Mouse (Mus musculus): Measurements from ENCODE around the gene Napa.
A peak's percentile ranks its signal among the peaks of the same experiment; 100 is the strongest.

The Napa gene

GRCm38 (mm10) chr7:16098021-16099017 is at the start of gene Napa:
Gene Napa, plus strand, starts transcription at chr7:16098458.
- DNase-seq (ENCODE audit: extremely low read depth, low read depth): peak; percentile 98

GRCm38 (mm10) chr7:16048675-16049575 is 49.3 kb upstream of the Napa start:
- peak; percentile 67 for DNase-seq (ENCODE audit: extremely low read depth, low read depth)

DNA sequence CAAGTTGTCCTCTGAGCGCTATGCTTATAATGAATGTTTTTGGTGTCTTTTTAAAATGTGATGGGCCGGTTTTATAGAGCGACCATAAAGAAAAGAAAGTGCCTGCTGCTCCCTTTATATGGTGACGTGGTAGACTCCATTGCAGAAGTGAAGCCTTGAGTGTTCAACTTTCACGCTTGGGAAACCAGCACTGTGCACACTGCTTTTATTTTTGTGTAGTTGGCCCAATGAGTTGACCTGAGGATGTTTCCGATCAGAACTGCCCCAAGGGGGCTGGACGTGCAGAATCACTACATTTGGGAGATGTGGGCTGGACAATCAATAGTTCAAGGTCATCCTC is 48.7 kb upstream of the Napa start:
- DNase-seq (ENCODE audit: extremely low read depth, low read depth): no peak

- DNase-seq (ENCODE audit: extremely low read depth, low read depth): no peak
Observed at GRCm38 (mm10) chr7:16050600-16050999, 47.7 kb upstream of the Napa start.

GRCm38 (mm10) chr7:16051883-16052595 is 46.2 kb upstream of the Napa start:
- peak; percentile 87 for DNase-seq (ENCODE audit: extremely low read depth, low read depth)

- peak; percentile 96 for DNase-seq (ENCODE audit: extremely low read depth, low read depth)
Observed at GRCm38 (mm10) chr7:16052684-16053083, 45.6 kb upstream of the Napa start.

- peak; percentile 63 for DNase-seq (ENCODE audit: extremely low read depth, low read depth)
Observed at GRCm38 (mm10) chr7:16053105-16053504, 45.2 kb upstream of the Napa start.

DNA sequence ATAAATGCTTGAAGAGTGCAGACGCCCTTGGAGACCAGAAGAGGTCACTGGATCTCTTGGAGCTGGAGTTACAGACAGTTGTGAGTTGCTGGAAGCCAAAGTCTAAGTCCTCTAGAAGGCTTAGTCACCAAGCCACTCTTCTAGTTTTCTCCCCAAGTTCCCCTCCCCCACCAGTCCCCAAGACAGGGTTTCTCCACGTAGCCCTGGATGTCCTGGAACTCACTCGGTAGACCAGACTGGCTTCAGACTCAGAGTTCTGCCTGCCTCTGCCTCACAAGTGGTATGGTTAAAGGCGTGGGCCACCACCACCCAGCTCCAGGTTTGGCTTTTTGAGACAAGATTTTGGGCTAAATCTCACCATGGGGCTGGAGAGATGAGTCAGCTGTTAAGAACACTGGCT is 43.3 kb upstream of the Napa start:
- no peak for DNase-seq (ENCODE audit: extremely low read depth, low read depth)

- no peak for DNase-seq (ENCODE audit: extremely low read depth, low read depth)
Observed at GRCm38 (mm10) chr7:16055665-16056064, 42.6 kb upstream of the Napa start.

DNA sequence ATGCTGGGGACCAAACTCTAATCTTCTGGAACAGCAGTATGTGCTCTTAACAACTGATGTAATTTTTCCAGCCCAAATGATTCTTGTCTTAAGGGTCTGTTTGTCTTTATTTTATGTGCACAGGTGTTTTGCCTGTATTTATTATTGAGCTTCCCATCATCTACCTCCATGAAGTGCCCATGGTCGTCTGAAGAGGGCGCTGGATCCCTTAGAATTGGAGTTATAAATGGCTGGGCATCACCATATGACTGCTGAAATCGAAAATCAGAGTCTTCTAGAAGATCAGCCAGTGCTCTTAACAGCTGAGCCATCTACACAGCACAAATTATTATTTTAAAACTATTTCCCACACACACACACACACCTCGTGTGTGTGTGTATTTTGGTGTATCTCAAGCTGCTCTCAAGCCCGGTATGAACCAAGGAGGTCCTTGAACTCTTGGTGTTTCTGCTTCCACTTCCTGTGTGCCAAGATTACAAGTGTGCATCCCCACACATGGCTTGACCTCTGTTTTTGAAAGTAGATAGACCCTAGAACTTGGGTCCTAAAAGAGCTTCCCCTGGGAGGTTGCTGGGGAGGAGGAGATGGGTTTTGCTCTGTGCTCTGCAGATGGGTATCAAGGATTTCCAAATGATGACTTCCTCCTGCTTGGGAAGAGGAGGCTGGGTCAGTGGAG is 41.7 kb upstream of the Napa start:
- peak; percentile 37 for DNase-seq (ENCODE audit: extremely low read depth, low read depth)

DNA sequence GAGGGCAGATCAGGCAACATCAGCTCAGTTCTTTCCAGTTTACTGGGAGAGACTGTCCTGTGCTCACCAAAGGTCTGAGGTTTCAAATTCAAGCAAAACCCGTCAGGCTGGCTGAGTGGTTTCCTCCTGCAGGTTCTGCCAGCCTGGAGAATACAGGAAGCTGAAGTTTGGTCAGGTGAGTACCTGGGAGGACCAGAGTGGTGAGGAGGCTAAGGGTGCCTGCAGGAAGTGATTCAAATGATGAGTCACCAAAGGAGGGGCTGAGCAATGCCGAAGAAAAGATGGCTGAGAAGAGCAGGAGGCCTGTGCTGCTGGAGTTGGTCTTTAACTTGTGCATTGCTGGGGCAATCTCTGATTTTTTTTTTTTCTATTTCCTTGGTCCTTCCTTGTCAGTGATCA is 41.1 kb upstream of the Napa start:
- no peak for DNase-seq (ENCODE audit: extremely low read depth, low read depth)

DNA sequence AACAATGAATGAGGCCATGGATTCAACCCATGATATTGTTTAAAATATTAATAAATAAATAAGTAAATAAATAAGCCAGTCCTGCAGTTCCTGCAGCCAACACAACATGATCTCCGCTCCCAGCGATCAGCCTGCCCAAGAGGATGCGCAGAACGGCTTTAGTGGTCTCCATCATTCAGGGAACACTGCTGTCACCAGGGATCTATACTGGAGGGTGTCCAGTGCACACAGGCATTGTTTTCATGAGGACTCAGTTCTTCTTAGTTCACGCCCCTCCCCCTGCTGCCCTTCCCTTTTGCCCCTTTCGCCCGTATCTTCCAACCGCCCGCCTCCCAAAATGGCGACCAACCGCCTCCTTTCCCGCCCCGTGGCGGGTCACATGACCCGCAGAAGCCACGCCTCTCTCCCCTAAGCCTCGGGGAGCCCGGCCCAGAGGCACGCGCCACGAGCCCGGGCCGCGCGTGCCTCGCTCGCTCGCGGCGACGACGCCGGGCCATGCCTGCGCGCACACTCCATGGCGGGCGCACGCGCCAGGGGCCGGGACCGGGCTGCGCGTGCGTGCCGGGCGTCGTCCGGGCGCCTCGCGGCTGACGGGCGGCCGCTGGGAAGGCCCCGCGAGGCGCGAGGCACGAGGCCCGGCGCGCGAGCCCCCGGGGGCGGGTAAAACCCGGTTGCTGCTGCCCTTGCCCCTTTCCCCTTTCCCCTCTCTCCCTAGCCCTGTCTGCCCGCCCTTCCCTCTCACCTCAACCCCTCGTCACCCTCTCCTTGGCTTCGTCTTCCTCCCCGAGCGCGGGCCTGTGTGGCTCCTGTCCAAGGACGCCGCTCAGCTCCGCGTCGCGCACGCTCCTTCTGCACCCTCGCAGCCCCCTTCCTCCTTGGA is 36.8 kb upstream of the Napa start, which contains the start of gene Zfp541:
Gene Zfp541 (plus strand): TSS at position 596 of the 880 bp plus-strand sequence.
- DNase-seq (ENCODE audit: extremely low read depth, low read depth): no peak

GRCm38 (mm10) chr7:16062099-16062420 is 36.2 kb upstream of the Napa start:
- DNase-seq (ENCODE audit: extremely low read depth, low read depth): no peak

- no peak for DNase-seq (ENCODE audit: extremely low read depth, low read depth)
Observed at GRCm38 (mm10) chr7:16063490-16063889, 34.8 kb upstream of the Napa start.

GRCm38 (mm10) chr7:16070846-16071245 is 27.4 kb upstream of the Napa start:
- peak; percentile 44 for DNase-seq (ENCODE audit: extremely low read depth, low read depth)

DNA sequence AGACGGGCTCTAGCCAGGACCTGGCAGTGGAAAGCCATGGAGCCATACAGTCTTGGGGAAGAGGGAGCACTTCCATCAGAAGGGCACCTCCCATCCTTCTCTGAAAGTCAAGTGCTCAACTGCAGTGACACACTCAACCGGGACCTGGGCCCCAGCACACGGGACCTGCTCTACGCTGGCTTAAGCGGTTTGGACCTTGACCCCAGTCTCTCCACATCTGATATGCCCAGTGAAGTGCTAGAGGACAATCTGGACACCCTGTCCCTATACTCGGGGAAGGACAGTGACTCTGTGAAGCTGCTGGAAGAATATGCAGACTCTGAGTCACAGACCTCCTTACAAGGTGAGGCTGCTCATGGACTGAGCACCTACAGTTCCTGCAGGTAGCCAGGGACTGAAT is 26.4 kb upstream of the Napa start:
- no peak for DNase-seq (ENCODE audit: extremely low read depth, low read depth)

DNA sequence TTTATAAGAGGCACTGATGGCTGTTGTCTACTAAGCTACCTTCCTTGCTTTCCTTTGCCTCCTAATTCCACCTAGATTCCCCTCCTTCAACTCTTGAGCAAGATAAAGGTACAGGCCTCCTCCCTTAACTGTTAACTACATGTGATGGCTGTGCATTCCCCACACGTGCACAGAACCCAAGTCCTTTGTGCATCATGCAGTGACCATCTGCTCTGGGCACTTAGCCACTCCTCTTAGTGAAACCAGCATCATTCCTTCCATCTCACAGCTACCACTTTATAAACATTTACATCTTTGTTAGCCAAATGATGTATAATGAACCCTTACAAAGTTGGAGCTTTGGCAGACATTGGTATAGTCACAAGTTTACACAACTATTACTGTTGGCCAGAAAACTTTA is 18.3 kb upstream of the Napa start:
- DNase-seq (ENCODE audit: extremely low read depth, low read depth): no peak

DNA sequence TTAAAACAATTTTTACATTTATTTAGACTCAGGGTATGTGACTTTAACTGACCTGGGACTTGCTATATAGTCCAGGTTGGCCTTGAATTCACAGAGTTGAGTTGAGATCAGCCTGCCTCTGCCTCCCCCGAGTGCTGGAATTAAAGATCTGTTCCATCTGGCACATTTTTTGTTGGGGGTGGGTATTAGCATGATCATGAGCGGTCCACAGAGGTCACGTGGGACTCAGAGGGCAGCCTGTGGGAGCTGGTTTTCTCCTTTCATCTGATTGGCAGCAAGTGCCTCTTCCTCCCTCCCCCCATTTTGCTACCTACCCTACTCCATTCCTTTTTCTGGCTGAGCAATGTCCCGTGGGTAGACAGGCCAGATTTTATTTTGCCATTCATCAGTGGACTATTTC is 17.7 kb upstream of the Napa start:
- no peak for DNase-seq (ENCODE audit: extremely low read depth, low read depth)

DNA sequence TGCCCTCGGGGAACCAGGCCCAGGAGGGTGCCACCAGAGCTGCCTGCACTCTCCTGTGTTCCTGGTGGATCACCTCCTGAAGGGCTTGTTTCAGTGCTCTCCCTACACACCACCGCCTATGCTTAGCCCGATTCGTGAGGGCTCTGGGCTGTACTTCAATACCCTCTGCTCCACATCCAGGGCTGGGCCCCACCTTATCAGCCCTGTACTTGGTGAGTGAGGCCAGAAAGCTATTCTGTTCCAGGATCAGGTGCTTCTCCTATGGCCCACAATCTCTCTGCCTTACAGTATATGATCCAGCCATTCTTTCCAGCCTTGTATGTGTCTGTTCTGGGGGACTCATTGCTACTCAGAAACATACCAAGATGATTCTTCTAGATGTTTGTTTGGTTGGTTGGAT is 14.9 kb upstream of the Napa start:
- no peak for DNase-seq (ENCODE audit: extremely low read depth, low read depth)

- no peak for DNase-seq (ENCODE audit: extremely low read depth, low read depth)
Observed at GRCm38 (mm10) chr7:16087587-16087986, 10.7 kb upstream of the Napa start.

Data from MEL-GATA-1-ER (cell line).